Mouse (Mus musculus): ENCODE measurements at regions not wholly inside any gene's neighbourhood (a gene's known extent, or its start where the extent isn't known, plus 50 kb on each side); places are given as distances from the start of the nearest gene placed in this dataset.

GRCm38 (mm10) chr1:147411816-147412215 lies 917.3 kb downstream of the Brinp3 start:
- no peak for DNase-seq

GRCm38 (mm10) chr1:147440402-147440801 lies 945.8 kb downstream of the Brinp3 start:
- no peak for DNase-seq

GRCm38 (mm10) chr1:147446601-147447000 lies 952.0 kb downstream of the Brinp3 start:
- DNase-seq, result peak; percentile 56

Data from retina, postnatal 1 day (tissue).